Mouse (Mus musculus) cortical plate, adult 2 months (tissue): ENCODE measurements around the gene Nrd1.

Experiments used
- CTCF ChIP-seq: fragments of 200-500 bp; IDR thresholded peaks from 2 replicates; pipeline ENCODE4 v1.5.1; 2011; ENCODE audit warnings: mild to moderate bottlenecking, control low read depth, low read length; ENCODE audit not compliant: insufficient read depth; ENCODE audit errors: extremely low read depth
- POLR2A ChIP-seq: fragments of 200-500 bp; IDR thresholded peaks from 2 replicates; pipeline ENCODE4 v1.6.1; 2011; ENCODE audit warnings: mild to moderate bottlenecking, low read length, control low read depth; ENCODE audit not compliant: insufficient read depth; ENCODE audit errors: extremely low read depth

GRCm38 (mm10) chr4:109057640-109058039 is 57.2 kb downstream of the Nrd1 start:
- TF ChIP-seq CTCF = no peak
- no peak for TF ChIP-seq POLR2A
